Comparison of ENCODE assay signal across 21 mouse cellular contexts in genomic region chr3:87206336-87207075, GRCm38 (mm10). TPM values are rescaled to one million over a fixed set of nuclear protein-coding genes. Genes with fewer than 3 reads are reported as not detected.
DNase-seq lines count a peak whose midpoint lies in the region; ATAC-seq lines count a peak whose summit lies in the region.
"Had no signal": no experiment of that assay in that cellular context is flagged by ENCODE, and none has a peak within 500 bp of the region (broad histone marks: within the 10 kb centered on the region; RNA-seq: fewer than 3 reads in every experiment).

No protein-coding gene starts in this region.

- no peak overlapping the region for H3K9ac ChIP-seq in embryonic facial prominence, embryonic 14.5 days (ENCODE audit: low read depth, low read length)
- no peak overlapping the region for H3K9ac ChIP-seq in heart, embryonic 11.5 days (ENCODE audit: low read depth, low read length)
- H3K9ac ChIP-seq in limb, embryonic 13.5 days: no peak overlapping the region
- H3K9ac ChIP-seq in kidney, embryonic 16.5 days (replicated peaks; ENCODE audit: low read length): no peak overlapping the region
- H3K9ac ChIP-seq: embryonic facial prominence, embryonic 15.5 days; forebrain, embryonic 13.5 days; hindbrain, embryonic 13.5 days had no signal

- H3K27me3 ChIP-seq in embryonic facial prominence, embryonic 14.5 days (replicated peaks; ENCODE audit: control insufficient read depth, insufficient read depth, low read length): no peaks in the 10 kb centered on the region
- no peaks in the 10 kb centered on the region for H3K27me3 ChIP-seq in embryonic facial prominence, embryonic 10.5 days (replicated peaks; ENCODE audit: low read depth, poor library complexity, severe bottlenecking)
- H3K27me3 ChIP-seq in heart, embryonic 11.5 days (ENCODE audit: control insufficient read depth, insufficient read depth, low read length): no peaks in the 10 kb centered on the region
- H3K27me3 ChIP-seq in limb, embryonic 13.5 days: no peaks in the 10 kb centered on the region
- no peaks in the 10 kb centered on the region for H3K27me3 ChIP-seq in kidney, embryonic 16.5 days (ENCODE audit: insufficient read depth, low read length)
- H3K27me3 ChIP-seq: embryonic facial prominence, embryonic 15.5 days; forebrain, embryonic 13.5 days; hindbrain, embryonic 13.5 days had no signal

- H3K36me3 ChIP-seq in embryonic facial prominence, embryonic 14.5 days (ENCODE audit: control insufficient read depth, insufficient read depth, low read length): no peaks in the 10 kb centered on the region
- H3K36me3 ChIP-seq in embryonic facial prominence, embryonic 10.5 days (replicated peaks): no peaks in the 10 kb centered on the region
- no peaks in the 10 kb centered on the region for H3K36me3 ChIP-seq in heart, embryonic 11.5 days (ENCODE audit: control insufficient read depth, insufficient read depth, low read length)
- no peaks in the 10 kb centered on the region for H3K36me3 ChIP-seq in limb, embryonic 13.5 days
- no peaks in the 10 kb centered on the region for H3K36me3 ChIP-seq in kidney, embryonic 16.5 days (ENCODE audit: insufficient read depth, low read length)
- H3K36me3 ChIP-seq: embryonic facial prominence, embryonic 15.5 days; hindbrain, embryonic 13.5 days had no signal

- no peak for ATAC-seq in embryonic facial prominence, embryonic 14.5 days (ENCODE audit: low read depth)
- no peak for ATAC-seq in heart, embryonic 11.5 days (replicated peaks; ENCODE audit: insufficient number of reproducible peaks, low FRiP score, low TSS enrichment)
- ATAC-seq in limb, embryonic 13.5 days (ENCODE audit: low FRiP score, low read depth): peak; percentile 79
- no peak for ATAC-seq in kidney, embryonic 16.5 days (ENCODE audit: low FRiP score, low TSS enrichment)
- ATAC-seq: forebrain, embryonic 13.5 days; hindbrain, postnatal 0 days had no signal

- H3K4me2 ChIP-seq in embryonic facial prominence, embryonic 14.5 days (ENCODE audit: low read depth, low read length): no peak overlapping the region
- no peak overlapping the region for H3K4me2 ChIP-seq in heart, embryonic 11.5 days
- no peak overlapping the region for H3K4me2 ChIP-seq in limb, embryonic 13.5 days (replicated peaks)
- no peak overlapping the region for H3K4me2 ChIP-seq in kidney, embryonic 16.5 days (replicated peaks; ENCODE audit: low read depth, low read length)
- H3K4me2 ChIP-seq: embryonic facial prominence, embryonic 15.5 days; forebrain, embryonic 13.5 days; hindbrain, embryonic 13.5 days had no signal

- peaks cover 4% of the 10 kb centered on the region; the same call in 1 of the 2 replicates for H3K4me1 ChIP-seq in embryonic facial prominence, embryonic 14.5 days (ENCODE audit: control insufficient read depth, insufficient read depth, low read length)
- no peaks in the 10 kb centered on the region for H3K4me1 ChIP-seq in embryonic facial prominence, embryonic 10.5 days
- 0 out of 2 replicates have a peak, but pooled peaks cover 2% of the 10 kb centered on the region for H3K4me1 ChIP-seq in heart, embryonic 11.5 days (ENCODE audit: control insufficient read depth, insufficient read depth, low read length)
- peaks cover 16% of the 10 kb centered on the region; the same call in 1 of the 2 replicates for H3K4me1 ChIP-seq in limb, embryonic 13.5 days
- no peaks in the 10 kb centered on the region for H3K4me1 ChIP-seq in kidney, embryonic 16.5 days (ENCODE audit: insufficient read depth, low read length)
- H3K4me1 ChIP-seq: embryonic facial prominence, embryonic 15.5 days; hindbrain, embryonic 13.5 days had no signal

- H3K4me3 ChIP-seq in embryonic facial prominence, embryonic 14.5 days (ENCODE audit: low read depth, low read length): no peak overlapping the region
- no peak overlapping the region for H3K4me3 ChIP-seq in embryonic facial prominence, embryonic 10.5 days
- no peak overlapping the region for H3K4me3 ChIP-seq in heart, embryonic 11.5 days (ENCODE audit: low read depth, low read length)
- no peak overlapping the region for H3K4me3 ChIP-seq in limb, embryonic 13.5 days
- H3K4me3 ChIP-seq in kidney, embryonic 16.5 days (ENCODE audit: low read length): no peak overlapping the region
- H3K4me3 ChIP-seq: embryonic facial prominence, embryonic 15.5 days; erythroblast, embryonic 14.5 days; forebrain, embryonic 13.5 days; hindbrain, embryonic 13.5 days had no signal

- no peaks in the 10 kb centered on the region for H3K9me3 ChIP-seq in embryonic facial prominence, embryonic 14.5 days (ENCODE audit: control insufficient read depth, low read length)
- H3K9me3 ChIP-seq in embryonic facial prominence, embryonic 10.5 days: no peaks in the 10 kb centered on the region
- no peaks in the 10 kb centered on the region for H3K9me3 ChIP-seq in heart, embryonic 11.5 days (replicated peaks; ENCODE audit: control insufficient read depth, low read length)
- H3K9me3 ChIP-seq in limb, embryonic 13.5 days: no peaks in the 10 kb centered on the region
- H3K9me3 ChIP-seq in kidney, embryonic 16.5 days (ENCODE audit: low read length): no peaks in the 10 kb centered on the region
- H3K9me3 ChIP-seq: embryonic facial prominence, embryonic 15.5 days; forebrain, embryonic 13.5 days; hindbrain, embryonic 13.5 days had no signal

- H3K27ac ChIP-seq in embryonic facial prominence, embryonic 14.5 days (replicated peaks; ENCODE audit: low read depth, low read length): no peak overlapping the region
- no peak overlapping the region for H3K27ac ChIP-seq in embryonic facial prominence, embryonic 10.5 days (replicated peaks)
- H3K27ac ChIP-seq in heart, embryonic 11.5 days (ENCODE audit: low read depth, low read length): no peak overlapping the region
- H3K27ac ChIP-seq in limb, embryonic 13.5 days: no peak overlapping the region
- no peak overlapping the region for H3K27ac ChIP-seq in kidney, embryonic 16.5 days (ENCODE audit: low read length)
- H3K27ac ChIP-seq: embryonic facial prominence, embryonic 15.5 days; forebrain, embryonic 13.5 days; hindbrain, embryonic 13.5 days; hindbrain, postnatal 0 days had no signal

- 74% methylated on average over 5 of the region's 5 CpGs for WGBS in embryonic facial prominence, embryonic 14.5 days
- 89% methylated on average over 5 of the region's 5 CpGs for WGBS in embryonic facial prominence, embryonic 10.5 days
- 80% methylated on average over 5 of the region's 5 CpGs for WGBS in heart, embryonic 11.5 days (ENCODE audit: insufficient replicate concordance)
- WGBS in limb, embryonic 13.5 days: 56% methylated on average over 5 of the region's 5 CpGs
- 75% methylated on average over 5 of the region's 5 CpGs for WGBS in kidney, embryonic 16.5 days

- peak; percentile 35 for DNase-seq in embryonic facial prominence, embryonic 14.5 days (ENCODE audit: low spot score)
- DNase-seq in embryonic facial prominence, embryonic 10.5 days (ENCODE audit: low spot score): no peak
- DNase-seq in heart, adult 11 months: peak; percentile 83
- DNase-seq in 3134 (ENCODE audit: extremely low read depth, insufficient read length, low spot score): peak; percentile 22
- DNase-seq in cerebellum, adult 11-12 months: no peak
- DNase-seq: adrenal gland, postnatal 10 days; cerebellum, adult 11 months; cerebellum, adult 9-10 months; cerebellum, postnatal 25 days; gastrocnemius, postnatal 10 days; heart, postnatal 10 days; heart, postnatal 4 days had no signal

RNA-seq across cellular contexts. Expression of gene Kirrel, which starts 32.0 kb away (rescaled TPM):
- 12.8 and 14.1 TPM in 2 replicates for polyA plus RNA-seq in embryonic facial prominence, embryonic 14.5 days (2014; fragmentation: Nextera tagmentation; extraction: Ambion mirVana)
- 17.4 and 18.4 TPM in 2 replicates for polyA plus RNA-seq in embryonic facial prominence, embryonic 10.5 days (2016; fragmentation: Nextera tagmentation; extraction: Ambion mirVana)
- polyA plus RNA-seq in heart, embryonic 11.5 days (2014; fragmentation: Nextera tagmentation; extraction: Ambion mirVana): 9.9 and 12.6 TPM in 2 replicates
- 25.6 and 26.1 TPM in 2 replicates for polyA plus RNA-seq in limb, embryonic 13.5 days (2015; fragmentation: Nextera tagmentation; extraction: Ambion mirVana)
- polyA plus RNA-seq in kidney, embryonic 16.5 days (2015; fragmentation: Nextera tagmentation; extraction: Ambion mirVana): 16.4 and 18.6 TPM in 2 replicates
- polyA plus RNA-seq: erythroblast, embryonic 14.5 days had no signal

RNA-seq across cellular contexts. Expression of gene Fcrls, which starts 57.0 kb away (rescaled TPM):
- polyA plus RNA-seq in embryonic facial prominence, embryonic 14.5 days (2014; fragmentation: Nextera tagmentation; extraction: Ambion mirVana): 20.2 and 23.1 TPM in 2 replicates
- 2.4 and 4.4 TPM in 2 replicates for polyA plus RNA-seq in embryonic facial prominence, embryonic 10.5 days (2016; fragmentation: Nextera tagmentation; extraction: Ambion mirVana)
- polyA plus RNA-seq in heart, embryonic 11.5 days (2014; fragmentation: Nextera tagmentation; extraction: Ambion mirVana): 3.1 and 3.9 TPM in 2 replicates
- 12.4 and 14.1 TPM in 2 replicates for polyA plus RNA-seq in limb, embryonic 13.5 days (2015; fragmentation: Nextera tagmentation; extraction: Ambion mirVana)
- 5.4 and 5.6 TPM in 2 replicates for polyA plus RNA-seq in kidney, embryonic 16.5 days (2015; fragmentation: Nextera tagmentation; extraction: Ambion mirVana)
- polyA plus RNA-seq: C2C12 had no signal

Comparison
In these comparisons a context has a peak if more than half of its experiments do, and no peak if none do; other contexts are left out.
1. DNase-seq: peak in embryonic facial prominence, embryonic 14.5 days (single experiment), heart, adult 11 months (single experiment) and 3134 (single experiment); none in embryonic facial prominence, embryonic 10.5 days (single experiment) and cerebellum, adult 11-12 months (single experiment).